Mouse (Mus musculus): ENCODE data around the gene 4921536K21Rik.

DNA sequence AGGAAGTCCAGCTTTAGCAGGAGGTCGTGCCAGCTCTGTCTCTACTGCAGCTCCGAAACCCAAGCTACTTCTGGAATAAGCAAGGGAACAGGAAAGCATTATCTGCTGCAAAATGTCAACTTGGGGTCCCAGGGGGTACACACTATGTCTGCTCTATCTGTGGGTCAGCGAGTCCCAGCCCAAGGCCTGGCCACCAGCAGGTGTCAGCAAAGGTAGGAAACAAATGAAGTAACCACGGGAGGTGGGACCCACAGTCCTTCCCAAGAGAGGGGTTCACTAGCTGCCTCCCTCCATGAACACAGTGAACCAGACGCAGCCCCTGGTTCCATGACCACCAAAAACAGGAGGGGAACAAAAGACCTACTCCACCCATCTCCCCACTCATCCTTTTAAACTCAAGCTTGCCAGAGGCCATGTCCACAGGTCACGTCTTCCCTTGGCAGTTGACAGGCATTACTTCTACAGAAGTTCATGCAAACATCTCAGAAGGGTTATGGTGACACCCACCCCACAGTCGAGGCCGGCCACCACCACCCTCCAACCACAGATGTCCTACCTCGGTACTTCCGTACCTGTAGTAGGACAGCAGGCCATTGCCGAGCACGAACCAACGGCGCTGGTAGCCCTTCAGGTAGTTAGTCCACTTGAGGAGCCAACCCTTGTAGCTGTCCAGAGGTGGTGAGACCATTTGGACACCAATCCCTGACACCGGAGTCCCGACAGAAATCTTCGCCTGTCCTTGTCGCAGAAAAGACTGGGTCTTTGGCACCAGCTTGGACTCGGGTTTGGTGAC is 32.0 kb downstream of the 4921536K21Rik start:
- TF ChIP-seq CTCF (IDR thresholded peaks at IDR 0.05; ENCODE audit: control insufficient read depth, insufficient read depth, low read length), result no peak
- TF ChIP-seq POLR2A (IDR thresholded peaks at IDR 0.05; ENCODE audit: borderline replicate concordance, control insufficient read depth, low read depth, low read length), result no peak
